Mouse (Mus musculus) gastrocnemius, adult 18-20 months (tissue): ENCODE measurements at regions not wholly inside any gene's neighbourhood (a gene's known extent, or its start where the extent isn't known, plus 50 kb on each side); places are given as distances from the start of the nearest gene placed in this dataset.
A peak's percentile ranks its signal among the peaks of the same experiment; 100 is the strongest.
"Not testable (repeated sequence)": the region's sequence is repeated elsewhere in the genome, so short reads cannot be mapped to it uniquely, and the experiment has no call there.

Experiments used
- DNase-seq: peaks from one replicate; pipeline ENCODE4 v3.0.0; 2021; ENCODE audit warnings: low spot score

DNA sequence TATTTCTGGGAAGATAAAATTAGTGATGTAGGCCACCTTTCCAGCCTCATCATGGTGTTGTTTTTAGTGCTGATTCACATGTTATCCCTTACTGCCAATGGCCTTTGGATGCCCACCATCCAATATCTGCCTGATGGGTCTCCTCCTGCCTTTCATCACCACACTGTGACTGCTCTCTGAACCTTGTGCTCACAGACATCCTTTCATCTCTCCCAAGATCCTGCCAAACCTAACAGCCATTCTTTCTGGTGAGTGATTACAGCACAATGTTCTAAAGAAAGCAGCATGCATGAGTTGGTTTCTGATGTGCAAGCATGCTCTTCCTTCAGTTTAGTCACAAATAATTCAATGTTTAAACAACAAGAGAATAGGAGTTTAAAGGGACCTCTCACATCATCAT lies 180.1 kb downstream of the Lyplal1 start:
- no peak for DNase-seq

GRCm38 (mm10) chr1:185939914-185940313 lies 177.2 kb downstream of the Lyplal1 start:
- DNase-seq: no peak

- DNase-seq: no peak
Measured at GRCm38 (mm10) chr1:185940511-185940910, 176.6 kb downstream of the Lyplal1 start.

GRCm38 (mm10) chr1:185951163-185951562 lies 165.9 kb downstream of the Lyplal1 start:
- no peak for DNase-seq

- not testable (repeated sequence) for DNase-seq
Measured at GRCm38 (mm10) chr1:185955821-185956220, 161.3 kb downstream of the Lyplal1 start.

DNA sequence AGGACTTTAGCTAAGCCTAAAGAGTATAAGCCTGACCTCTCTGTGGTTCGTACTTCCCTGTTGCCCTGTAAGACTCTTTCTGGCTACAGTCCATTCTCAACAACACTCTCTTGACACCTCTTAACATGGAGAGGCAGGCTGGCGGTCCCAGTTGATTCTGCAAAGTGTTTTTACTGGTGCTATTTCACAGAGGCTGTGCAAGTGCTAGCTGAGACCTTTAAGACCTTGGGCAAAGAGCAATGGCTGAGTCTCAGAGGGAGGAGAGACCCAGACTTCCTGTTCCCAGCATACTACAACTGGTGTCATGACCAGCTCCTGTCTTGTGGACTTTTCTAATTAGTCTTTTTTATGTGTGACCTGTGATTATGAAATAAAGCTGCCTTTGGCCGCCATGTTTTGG lies 159.6 kb downstream of the Lyplal1 start:
- DNase-seq: no peak

DNA sequence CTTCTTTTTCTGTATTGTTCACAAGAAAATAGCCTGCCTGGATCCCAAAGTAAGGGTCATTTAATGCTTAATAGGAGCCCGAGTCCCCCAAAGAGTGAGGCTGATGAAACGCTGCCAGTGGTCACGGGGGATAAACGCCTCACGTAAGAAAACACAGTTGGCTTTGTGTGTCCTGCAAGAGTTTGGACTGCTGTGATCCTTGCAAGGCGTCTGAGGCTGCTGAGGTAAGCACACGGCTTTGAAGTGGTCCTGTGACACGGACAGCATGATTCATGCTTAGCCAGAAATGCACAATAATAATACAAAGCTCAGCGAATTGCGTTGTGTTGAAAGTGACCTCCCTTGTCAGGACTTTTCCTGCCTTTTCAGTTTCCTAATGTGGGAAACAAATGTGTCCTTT lies 158.8 kb downstream of the Lyplal1 start:
- no peak for DNase-seq

- no peak for DNase-seq
Measured at GRCm38 (mm10) chr1:185962606-185963005, 154.5 kb downstream of the Lyplal1 start.

DNA sequence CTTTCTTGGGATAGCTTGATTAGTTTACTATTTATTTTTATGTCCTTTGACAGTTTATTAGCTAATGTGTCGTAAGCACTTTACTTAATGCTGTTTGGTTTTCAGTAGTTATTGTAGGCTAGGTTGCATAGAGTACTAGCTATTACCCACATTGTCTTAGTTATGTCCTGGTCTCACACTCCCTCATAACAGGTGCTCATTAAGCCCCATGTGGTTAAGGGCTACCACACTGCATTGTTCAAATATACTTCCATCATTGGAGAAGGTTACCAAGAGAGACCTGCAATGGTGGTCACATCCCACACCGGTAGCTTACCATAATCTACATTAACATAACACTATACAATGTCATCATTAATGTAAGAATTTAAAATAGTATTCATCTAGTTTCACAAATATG lies 153.3 kb downstream of the Lyplal1 start:
- DNase-seq: no peak

- DNase-seq: peak; percentile 11
Measured at GRCm38 (mm10) chr1:185964426-185964825, 152.7 kb downstream of the Lyplal1 start.

GRCm38 (mm10) chr1:185967227-185967626 lies 149.9 kb downstream of the Lyplal1 start:
- no peak for DNase-seq

- no peak for DNase-seq
Measured at GRCm38 (mm10) chr1:185967816-185968215, 149.3 kb downstream of the Lyplal1 start.

- DNase-seq: no peak
Measured at GRCm38 (mm10) chr1:185968642-185969041, 148.5 kb downstream of the Lyplal1 start.

GRCm38 (mm10) chr1:185969231-185969630 lies 147.9 kb downstream of the Lyplal1 start:
- peak; percentile 64 for DNase-seq

GRCm38 (mm10) chr1:185977075-185977474 lies 140.0 kb downstream of the Lyplal1 start:
- no peak for DNase-seq

GRCm38 (mm10) chr1:185989432-185989831 lies 127.7 kb downstream of the Lyplal1 start:
- no peak for DNase-seq

- DNase-seq: not testable (repeated sequence)
Measured at GRCm38 (mm10) chr1:186000066-186000465, 117.0 kb downstream of the Lyplal1 start.

GRCm38 (mm10) chr1:186013413-186013812 lies 103.7 kb downstream of the Lyplal1 start:
- DNase-seq: no peak

GRCm38 (mm10) chr1:186014166-186014565 lies 102.9 kb downstream of the Lyplal1 start:
- peak; percentile 9 for DNase-seq

DNA sequence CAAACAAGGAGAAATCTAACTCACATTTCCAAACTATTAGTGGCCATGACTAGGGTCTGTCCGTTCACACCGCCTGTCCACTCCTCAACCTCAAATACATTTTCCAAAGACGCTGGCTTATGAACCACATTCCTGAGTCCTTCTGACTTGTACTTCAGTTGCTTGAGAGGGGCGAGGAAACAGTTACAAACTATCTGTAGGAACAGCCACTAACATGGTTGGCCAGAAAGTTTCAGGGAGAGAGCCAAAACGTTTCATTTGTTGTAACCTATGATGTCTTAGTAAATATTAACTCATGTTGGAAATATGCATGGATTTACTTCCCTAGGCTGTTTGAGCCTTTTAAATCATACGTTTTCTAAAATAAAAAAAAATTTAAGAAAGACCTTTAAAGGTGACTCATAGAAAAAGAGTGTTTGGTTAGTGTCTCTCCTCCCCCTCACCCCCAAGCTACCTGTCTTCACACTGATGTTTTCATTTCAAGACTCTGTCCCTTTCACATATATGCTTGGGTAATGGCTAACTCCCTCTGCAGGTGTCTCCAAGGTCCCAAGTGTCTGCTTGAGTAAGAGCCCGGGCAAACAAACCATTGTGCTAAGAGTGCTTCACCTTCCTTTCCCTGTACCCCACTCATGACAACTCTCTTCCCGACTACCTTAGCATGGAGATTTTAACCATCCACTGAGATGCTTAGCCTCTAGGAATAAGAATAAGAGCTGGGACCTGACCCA lies 101.1 kb downstream of the Lyplal1 start:
- DNase-seq: no peak

DNA sequence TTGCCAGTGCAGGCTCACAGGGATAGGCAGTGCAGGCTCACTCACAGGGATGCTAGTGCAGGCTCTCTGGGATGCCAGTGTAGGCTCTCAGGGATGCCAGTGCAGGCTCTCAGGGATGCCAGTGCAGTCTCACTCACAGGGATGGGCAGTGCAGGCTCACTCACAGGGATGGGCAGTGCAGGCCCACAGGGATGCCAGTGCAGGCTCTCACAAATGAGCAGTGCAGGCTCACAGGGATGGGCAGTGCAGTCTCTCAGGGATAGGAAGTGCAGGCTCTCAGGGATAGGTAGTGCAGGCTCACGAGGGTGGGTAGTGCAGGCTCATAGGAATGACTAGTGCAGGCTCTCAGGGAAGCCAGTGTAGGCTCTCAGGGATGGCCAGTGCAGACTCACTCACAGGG lies 99.6 kb downstream of the Lyplal1 start:
- DNase-seq: no peak

- no peak for DNase-seq
Measured at GRCm38 (mm10) chr1:186019511-186019910, 97.6 kb downstream of the Lyplal1 start.

DNA sequence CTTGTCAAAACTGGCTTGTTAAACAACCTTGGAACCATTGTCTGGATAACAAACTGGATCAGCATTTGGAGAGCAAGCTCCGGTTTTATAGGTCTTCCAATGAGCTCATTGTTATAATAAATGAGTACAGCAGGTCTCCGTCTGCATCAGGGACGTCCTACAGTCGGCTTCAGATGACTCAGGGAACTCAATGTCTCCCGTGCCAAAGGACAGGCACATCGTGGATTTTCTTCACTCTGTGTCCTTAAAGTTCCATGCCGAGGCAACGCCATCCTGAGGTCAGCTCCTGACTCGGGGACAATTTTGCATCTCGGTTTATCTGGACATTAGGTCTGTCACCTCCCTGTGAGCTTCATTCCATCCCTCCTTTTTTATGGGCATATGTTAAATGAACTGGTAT lies 85.2 kb downstream of the Lyplal1 start:
- no peak for DNase-seq

DNA sequence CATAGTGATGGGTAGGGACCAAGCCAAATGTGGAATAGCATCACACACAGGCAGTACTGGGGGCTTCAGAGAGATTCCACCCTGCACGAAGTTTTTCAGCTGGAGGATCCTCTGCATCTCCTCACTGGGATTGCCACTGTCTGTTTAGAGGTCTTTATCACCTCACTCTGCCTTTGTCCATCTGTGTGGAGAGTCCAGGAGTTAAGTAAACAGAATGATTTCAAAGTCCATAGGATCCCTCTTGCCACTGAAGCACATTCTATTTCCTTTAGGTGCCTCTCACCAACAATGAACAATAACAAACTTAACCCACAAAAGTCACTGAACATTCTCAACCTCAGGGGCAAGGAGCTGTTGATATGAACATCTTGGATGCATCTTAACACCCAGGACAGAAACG lies 82.7 kb downstream of the Lyplal1 start:
- DNase-seq: no peak
